Mouse (Mus musculus): Measurements from ENCODE around the gene Nfe2l1. TPM values are rescaled to one million over a fixed set of nuclear protein-coding genes. Genes with fewer than 3 reads are reported as not detected.
"Not testable (repeated sequence)": the region's sequence is repeated elsewhere in the genome, so short reads cannot be mapped to it uniquely, and the experiment has no call there.

Nfe2l1 gene
- 100 to 1,000 TPM; 300 to 307 TPM for total RNA-seq (2021)
- long read RNA-seq, experiment 1, full-length matches to known transcripts = 82 of 286 reads
- long read RNA-seq, experiment 1, partial matches to known transcripts = 37 of 286 reads
- long read RNA-seq, experiment 1, other reads (novel, unspliced or antisense) = 167 of 286 reads
- long read RNA-seq, experiment 2, full-length matches to known transcripts = 115 of 172 reads
- long read RNA-seq, experiment 2, partial matches to known transcripts = 8 of 172 reads
- long read RNA-seq, experiment 2, other reads (novel, unspliced or antisense) = 49 of 172 reads

DNA sequence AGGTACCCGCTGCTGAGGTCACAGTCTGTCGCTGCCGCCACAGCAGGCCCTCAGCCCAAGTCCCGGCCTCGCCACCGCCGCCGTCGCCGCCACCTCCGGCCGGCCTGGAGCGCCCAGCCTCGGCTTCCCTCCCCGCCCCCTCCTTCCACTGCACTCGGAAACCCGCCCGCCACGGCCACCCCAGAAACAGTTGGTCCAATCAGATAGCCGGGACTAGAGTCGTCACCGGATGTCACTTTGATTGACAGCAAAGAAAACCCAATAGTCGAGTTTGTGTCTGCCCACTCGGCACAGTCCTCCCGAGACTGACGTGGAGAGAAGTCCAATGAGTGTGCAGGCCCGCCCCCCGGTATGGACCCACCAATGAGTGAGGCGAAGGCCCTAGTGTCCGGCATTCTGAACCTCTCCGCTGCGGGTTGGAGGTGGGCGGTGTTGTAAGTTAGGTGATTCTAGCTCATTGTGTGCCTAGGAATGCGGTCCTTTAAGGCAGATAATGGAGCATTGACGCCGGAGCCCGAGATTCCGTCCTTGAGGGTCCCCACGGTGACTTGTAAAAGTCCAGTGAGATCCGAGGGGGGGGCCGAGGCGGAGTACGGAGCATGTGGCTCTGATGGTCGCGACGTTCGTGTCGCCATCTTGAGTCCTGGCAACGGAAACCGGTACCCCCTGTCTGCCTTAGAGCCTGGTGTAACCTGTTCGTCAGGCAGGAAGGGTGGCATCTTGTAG lies at the start of gene Nfe2l1:
TSS of gene Nfe2l1 (minus strand) at position 156 of the 726 bp plus-strand sequence.
- DNase-seq = peak; percentile 98

DNA sequence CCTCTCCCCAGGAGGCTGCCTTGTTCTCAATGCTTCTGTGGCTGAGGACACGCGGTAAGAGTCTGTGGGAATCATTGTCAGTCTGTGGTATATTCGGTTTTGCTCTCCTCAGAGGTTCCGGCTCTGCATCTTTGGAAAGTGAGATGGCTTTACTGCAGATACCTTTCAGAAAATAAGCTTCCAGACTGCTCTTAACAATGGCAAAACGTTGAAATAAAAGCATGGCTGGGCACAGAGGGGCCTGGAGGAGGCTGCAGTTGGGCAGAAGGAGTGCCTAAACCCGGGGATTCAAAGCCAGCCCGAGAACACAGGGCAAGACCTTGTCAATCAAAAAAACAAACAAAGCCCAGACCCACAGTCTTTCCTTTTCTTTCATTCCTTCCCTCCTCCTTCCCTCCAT lies 49.6 kb upstream of the Nfe2l1 start:
- DNase-seq = no peak

DNA sequence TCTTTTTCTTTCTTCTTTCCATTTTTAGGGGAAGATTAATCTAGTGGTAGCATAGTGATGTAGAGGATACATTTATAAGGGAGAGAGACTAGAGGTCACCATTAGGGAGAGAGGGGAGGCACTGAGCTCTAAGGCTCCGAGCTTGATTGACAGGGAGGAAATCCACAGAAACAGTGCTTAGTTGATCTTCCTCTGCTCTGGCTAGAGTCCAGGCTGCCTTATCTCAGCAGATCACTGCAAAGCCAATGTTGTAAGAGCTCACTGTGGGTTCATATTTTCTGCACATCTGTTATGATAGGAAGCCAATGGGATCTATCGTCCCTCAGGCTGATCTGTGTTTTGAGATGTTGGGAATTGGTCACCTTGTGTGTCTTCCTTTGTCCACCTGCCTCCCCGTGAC lies 48.9 kb upstream of the Nfe2l1 start:
- no peak for DNase-seq

DNA sequence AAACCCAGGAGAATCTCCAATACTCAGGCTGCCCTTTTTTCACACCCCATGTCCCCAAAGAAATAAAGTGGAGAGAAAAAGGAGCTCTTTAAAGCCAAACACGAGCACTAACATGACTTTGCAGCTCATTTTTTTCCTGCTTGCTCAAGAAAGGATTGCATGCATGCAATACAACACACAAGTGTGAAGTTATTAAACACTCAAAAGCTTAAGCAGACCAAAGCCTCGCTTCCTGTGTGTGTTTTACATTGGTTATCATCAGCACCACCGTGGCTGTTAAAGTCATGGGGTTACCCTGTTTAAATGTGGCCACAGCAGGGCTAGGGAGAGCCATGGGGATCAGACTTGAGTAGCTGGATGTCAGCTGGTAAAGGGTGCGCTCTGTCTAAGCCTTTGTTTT lies 47.3 kb upstream of the Nfe2l1 start:
- DNase-seq = no peak

DNA sequence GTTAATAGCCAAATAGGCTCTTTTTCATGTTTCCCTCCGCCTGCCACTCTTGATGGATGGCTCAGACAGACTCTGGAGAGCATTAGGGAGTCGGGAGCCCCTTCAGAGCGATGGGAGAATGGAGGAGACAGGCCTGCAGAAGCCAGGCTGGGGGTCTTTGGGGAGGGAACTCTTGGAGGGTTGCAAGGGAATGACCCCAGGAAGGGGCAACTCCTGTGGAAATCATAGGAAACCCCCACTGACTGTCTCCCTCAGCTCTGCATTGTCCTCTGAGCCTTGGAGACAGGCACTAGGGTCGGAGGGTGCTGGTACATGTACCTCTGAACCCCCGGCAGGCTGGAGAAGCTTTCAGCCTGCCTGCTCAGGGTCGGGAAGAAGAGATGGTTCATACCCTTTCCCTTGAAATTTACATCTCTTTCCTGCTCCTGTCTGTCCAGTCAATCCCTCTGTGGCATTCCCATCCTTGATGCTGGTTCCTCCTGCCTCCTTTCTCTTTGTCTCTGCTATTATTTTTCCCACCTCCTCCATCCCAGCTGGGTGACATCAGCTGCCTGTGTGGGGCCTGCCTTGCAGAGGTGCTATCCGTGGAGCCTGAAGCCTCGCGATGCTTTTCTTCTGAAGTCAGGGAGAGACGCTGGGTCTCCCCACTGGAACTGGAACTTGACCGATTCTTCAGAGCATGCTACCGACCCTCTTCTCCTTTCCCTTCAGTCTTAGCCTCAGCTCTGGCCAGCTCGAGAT lies 46.7 kb upstream of the Nfe2l1 start:
- no peak for DNase-seq

DNA sequence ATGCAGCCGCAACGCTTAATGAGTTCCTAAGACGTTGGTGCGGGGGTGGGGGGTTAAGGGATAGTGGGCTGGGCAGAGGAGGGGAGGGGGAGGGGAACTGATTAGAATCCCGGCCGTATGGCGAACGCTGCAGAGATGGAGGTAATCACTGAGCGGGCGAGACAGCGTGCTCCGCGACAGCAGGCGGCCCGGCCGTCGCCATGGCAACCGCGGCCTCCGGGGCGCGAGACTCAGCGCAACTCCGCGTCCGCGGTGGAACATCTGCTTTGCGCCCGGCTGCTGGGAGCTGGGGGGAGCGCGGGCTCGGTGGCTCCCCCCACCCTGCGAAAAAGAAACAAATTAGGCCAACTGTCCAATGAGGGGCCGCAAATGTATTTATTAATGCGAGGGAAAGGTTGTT lies 46.0 kb upstream of the Nfe2l1 start:
- DNase-seq = peak; percentile 84

DNA sequence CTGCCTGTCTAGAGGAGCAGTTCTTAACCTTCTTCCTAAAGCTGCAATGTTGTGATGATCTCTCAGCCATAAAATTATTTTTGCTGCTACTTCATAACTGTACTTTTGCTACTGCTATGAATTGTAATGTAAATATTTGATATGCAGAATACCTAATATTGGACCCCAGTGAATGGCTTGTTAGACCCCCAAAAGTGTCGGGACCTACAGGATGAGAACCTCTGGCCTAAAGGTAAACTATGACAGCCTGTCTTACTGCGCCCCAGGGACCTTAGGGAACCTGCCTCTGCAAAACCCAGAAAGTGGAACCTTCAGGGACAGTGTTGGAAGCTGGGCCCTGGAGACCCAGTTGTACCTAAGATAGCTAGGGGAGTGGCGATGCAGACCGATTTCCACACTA lies 45.5 kb upstream of the Nfe2l1 start:
- no peak for DNase-seq

DNA sequence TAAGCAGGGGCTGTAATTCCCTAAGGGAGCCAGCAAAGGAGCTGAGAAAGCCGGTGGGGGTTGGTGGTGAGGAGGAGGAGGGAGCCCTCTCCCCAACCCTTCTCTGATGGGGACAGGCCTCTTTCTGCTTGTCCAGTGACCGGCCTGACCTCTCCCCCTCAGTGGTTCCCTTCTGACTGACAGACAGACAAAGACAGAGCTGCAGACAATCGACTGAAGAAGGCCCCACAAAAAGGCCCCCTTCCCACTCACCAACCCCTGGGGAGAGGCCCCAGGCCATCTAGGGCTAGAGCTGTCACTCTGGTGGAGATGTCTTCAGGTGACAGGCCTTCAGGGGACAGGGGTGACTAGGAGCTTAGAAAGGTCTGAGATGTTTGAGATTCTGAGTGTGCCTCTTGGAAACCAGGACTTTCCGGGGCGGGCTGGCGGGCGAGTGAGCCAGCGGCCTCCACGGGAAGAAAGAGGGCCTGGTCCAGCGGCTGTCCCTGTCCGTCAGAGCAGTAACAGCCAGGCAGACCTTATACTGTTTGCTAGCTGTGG lies 43.9 kb upstream of the Nfe2l1 start:
- no peak for DNase-seq

DNA sequence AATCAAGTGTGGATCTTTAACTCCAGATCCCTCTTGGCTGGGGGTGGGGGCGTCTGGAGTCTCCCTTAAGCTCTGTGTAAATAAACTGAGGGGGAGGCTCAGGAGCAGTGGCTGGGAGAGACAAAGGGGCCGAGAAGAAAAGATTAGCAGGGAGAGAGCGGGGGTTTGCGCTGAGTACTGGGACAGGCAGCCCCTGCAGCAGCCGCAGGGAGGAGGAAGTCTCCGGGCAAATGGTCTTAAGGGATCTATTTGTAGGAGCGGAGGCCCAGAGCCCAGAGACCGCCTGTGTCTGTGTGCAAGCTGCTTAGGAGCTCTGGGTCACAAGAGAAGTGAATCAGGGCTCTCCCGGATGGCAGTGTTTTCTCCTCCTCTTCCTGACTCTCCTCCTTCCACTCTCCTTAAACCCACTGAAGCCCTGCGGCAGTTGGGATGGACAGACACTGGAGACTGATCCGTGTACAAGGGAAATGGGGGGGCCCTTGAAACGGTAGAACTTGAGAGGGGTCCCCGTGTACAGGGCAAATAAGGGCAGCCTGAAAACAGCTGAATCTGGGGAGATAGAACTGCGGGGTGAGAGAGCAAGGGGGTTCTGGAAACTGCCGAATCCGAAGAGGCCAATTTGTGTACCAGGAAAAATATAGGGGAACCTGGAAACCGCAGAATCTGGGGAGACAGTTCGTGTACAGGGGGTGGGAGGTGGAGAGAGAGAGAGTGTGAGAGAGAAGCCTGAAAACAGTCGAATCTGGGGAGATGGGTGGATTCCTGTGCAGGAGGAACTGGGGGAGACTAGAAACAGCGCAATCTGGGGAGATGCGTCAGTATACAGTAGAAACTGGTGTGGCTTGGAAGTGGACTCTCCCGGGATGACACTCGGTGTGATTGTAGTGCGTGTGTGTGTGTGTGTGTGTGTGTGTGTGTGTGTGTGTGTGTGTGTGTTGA lies 42.9 kb upstream of the Nfe2l1 start:
- DNase-seq = no peak

DNA sequence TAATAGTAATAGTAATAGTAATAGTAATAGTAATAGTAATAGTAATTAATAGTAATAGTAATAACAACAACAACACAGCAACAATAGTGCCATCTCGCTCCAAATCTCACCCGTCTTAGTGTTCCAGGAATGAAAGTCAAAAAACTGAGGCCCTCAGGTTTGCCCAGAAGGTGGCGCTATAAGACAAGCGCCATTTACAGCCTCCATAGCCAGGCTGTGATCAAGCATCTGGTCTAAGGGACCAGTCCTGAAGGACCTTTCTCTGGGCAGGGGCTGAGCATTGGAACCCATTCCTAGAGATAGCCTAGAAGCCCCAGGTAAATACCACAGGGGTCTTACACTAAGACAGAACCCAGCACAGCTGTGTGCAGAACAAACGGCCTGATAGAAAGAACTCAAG lies 37.4 kb upstream of the Nfe2l1 start:
- DNase-seq = peak; percentile 81

DNA sequence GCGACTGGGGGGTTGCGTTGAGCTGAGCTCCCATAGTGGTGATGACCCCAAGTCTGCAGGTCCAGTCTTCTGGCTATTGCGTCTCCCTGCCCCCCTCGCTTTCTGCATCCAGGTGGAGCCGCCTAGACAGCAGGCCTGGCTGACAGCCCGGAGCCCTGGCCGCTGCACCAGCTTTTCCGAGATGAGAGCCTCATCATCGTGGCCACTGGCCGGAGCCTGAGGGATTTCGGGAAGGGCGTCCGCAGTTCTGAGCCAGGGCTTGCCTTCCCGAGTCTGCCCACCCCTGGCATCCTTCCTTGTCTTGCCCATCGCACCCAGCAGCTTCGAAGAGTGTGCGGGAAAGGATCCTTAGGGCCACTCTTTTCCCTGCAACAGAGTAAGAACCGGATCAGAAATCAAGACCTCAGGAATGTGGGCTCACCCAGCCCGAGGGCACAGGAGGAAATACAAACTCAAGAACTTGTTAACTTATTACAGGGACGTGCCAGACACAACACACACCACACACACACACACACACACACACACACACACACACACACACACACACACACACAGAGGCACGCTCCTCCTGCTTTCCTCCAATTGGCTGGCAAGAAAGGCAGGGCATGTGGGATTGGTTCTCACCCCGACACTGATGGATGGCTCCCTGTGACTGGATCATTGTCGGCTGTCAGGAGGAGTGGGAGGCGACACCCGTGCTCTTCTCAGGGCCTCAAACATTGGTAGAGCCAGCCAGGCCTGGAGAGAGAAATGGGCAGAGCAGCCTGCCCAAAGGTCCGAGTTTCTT lies 33.6 kb upstream of the Nfe2l1 start:
- DNase-seq = peak; percentile 46

DNA sequence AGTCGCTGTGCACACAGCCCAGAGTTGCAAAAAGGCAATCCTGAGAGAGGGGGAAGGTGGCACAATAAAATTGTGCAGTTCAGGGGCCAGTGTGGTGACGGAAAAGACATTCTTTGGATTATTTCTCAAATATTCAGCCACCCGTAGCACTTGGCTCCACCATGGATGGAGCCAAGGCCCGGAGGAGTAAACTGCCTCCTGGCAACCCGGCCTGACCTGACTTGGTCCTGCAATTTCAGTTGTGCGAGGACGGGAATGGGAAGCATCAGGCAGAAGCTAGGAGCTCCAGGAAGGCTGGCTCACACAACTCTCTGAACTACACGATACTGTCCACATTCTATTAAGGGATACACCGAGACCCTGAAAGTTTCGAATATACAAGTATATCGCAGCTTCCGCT lies 32.8 kb upstream of the Nfe2l1 start:
- DNase-seq = no peak

DNA sequence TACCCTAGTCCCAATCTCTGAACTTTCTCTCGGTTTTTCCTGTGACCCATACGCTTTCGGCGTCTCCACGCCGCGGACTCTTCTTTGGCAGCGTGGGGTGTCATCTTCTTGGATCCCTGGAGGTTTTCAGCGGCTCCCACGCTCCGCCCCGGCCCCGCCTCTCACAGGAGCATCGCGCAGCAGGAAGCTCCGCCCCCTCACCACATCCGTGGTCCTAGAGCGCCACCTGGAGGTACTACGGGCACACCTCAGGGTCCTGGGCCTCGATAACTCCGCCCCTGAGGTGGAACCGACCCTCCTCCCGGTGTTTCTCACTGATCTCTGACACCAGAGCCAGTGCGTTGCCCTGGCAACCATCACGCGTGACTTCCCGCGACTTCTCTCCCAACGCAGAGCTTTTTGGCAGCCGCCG lies 32.1 kb upstream of the Nfe2l1 start:
- DNase-seq = peak; percentile 98

DNA sequence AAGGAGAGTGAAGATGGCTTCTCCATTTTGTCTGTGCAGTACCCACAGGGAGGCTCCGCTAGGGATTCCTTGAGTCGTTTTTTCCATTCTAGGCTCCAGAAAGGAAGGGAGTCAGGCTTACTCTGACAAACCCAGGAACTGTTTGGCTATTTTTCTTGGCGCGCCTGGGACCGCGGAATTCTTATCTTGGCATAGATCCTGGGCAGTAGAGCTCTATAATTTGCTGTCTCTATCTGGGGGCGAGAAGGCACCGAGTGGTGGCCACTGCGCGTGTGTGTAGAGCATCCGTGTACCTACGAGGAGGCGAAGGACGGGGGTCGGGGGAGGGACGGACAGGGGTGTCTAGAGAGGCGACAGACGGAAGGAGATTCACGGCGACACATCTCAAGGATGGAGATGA lies 31.7 kb upstream of the Nfe2l1 start:
- DNase-seq = peak; percentile 53

DNA sequence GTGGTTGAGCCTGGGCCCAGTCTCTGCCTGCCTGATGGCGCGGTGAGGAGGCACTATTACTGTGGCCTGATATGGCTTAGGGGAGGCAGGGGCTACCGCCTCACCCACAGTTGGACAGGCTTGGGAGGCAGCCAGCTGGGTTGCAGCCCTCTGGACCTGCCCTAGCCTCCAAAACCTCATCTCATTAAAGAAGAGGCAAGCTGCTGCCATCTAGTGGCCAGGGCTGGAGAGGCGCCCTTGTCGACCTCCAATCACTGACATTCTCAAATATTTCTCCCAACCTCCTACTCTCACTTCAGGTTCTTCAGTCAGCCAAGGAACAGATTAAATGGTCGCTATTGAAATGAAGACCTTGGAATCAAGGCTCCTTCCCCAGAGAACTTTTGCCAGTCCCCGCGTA lies 30.8 kb upstream of the Nfe2l1 start:
- peak; percentile 90 for DNase-seq

DNA sequence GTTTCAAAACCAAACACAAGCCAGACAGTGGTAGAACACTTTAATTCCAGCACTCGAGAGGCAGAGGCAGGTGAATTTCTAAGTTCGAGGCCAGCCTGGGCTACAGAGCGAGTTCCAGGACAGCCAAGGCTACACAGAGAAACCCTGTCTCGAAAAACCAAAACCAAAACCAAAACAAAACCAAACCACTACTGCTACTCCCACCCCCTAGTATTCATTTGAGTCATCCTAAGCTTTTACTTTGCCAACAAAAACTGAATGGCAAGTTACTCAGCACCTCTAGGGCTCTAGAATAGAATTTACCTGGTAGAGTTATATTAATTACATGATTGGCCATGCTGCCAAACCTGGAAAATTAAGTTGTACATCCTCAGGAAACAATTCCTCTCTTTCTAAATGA lies 29.9 kb upstream of the Nfe2l1 start:
- DNase-seq = no peak

DNA sequence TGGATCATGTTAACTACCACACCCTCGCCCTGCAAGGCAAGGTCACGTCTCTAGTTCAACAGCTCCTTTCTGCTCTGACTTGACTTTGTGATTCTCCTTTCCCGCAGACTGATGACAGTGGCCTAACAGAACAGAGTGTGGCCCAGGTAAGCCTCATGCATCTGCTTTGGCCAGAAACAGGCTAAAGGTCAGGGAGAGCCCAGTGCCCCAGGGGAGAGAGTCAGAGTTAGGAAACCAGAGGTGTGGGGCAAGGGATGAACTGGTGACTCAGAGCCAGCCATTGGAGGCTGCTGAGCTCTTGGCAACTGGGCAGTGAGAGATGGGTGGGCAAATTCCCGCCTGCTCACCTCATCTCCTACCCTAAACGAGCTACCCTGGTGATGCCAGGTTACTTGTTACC lies 27.7 kb upstream of the Nfe2l1 start:
- DNase-seq = peak; percentile 71

DNA sequence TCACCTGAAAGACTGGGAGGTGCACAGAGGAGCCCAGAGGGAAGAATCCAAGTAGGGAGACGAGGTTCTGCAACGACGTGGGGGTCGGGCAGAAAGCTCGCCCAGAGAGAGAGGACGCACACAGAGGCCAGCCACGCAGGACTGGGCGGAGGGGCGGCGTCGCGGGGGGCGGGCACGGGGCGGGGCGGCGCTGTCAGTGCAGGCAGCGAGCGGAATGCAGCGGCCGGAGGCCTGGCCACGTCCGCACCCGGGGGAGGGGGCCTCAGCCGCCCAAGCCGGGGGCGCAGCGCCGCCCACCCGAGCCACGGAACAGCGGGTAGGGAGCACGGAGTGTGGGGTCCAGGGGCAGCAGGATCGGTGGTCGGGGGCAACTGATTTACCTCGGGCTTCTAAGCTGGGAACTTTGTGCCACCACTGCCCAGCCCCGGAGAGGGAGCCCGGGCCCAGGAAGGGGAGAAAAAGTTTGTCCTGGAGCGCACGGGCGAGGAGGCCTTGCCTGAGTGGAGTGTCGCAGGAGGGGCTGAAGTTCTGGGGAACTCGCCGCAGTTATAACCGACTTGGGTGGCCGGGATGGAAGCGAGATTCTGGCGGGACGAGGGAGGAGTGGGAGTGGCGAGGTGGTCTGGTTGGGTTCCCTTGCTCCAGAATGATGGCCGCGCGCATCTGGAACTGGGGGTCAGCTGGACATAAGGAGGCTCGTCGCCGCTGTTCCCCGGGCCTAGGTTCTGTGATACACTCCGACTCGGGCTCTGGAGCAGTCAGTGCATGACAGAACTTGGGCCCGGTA lies 20.1 kb upstream of the Nfe2l1 start, which contains the start of gene Copz2:
TSS of gene Copz2 (plus strand) at position 190 of the 787 bp plus-strand sequence.
- DNase-seq = peak; percentile 82

DNA sequence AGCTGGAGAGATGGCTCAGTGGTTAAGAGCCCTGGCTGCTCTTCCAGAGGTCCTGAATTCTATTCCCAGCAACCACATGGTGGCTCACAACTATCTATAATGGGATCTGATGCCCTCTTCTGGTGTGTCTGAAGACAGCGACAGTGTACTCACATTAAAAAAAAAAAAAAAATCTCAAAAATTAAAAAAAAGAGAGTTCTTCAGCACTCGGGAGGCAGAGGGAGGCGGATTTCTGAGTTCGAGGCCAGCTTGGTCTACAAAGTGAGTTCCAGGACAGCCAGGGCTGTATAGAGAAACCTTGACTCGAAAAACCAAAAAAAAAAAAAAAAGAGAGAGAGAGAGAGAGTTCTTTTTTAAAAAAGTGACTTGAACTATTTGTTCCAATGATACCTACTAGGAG lies 19.4 kb upstream of the Nfe2l1 start:
- DNase-seq = not testable (repeated sequence)

DNA sequence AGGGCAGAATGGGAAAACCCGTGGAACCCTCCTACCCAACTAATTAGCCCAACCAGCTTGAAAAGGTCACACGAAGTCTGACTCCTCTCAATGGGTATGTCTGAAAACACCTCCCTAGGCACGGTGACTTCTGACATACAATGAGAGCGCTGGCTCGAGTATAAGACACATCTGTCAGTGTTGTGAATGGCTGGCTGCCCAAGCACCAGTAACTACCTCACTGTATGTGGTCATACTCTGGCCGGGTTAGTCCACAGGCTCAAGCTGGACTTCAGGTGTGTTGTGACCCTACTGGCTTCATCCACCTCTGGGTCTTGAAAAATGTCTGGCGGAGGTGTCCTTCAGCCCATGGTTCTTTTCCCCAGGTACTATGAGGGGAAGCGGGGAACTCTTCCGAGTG lies 18.9 kb upstream of the Nfe2l1 start:
- DNase-seq = no peak
